Mouse (Mus musculus): Measurements from ENCODE around the gene Alpk3. TPM values are rescaled to one million over a fixed set of nuclear protein-coding genes. Genes with fewer than 3 reads are reported as not detected.
"Not testable (repeated sequence)": the region's sequence is repeated elsewhere in the genome, so short reads cannot be mapped to it uniquely, and the experiment has no call there.

The Alpk3 gene
- total and polyA plus RNA-seq, 2 experiments from 2014 or later, result 0.16 TPM

- WGBS, result 87% methylated on average over 11 of the region's 11 CpGs
- Histone ChIP-seq H3K36me3 (ENCODE audit: insufficient read depth, low read length) (no peaks in the 10 kb centered on the region), H3K27ac (no peak overlapping the region), H3K4me2 (ENCODE audit: low read depth, low read length) (no peak overlapping the region), H3K4me3 (ENCODE audit: low read length) (no peak overlapping the region), H3K9me3 (ENCODE audit: low read length) (0 out of 2 replicates have a peak, but pooled peaks cover 2% of the 10 kb centered on the region), H3K4me1 (ENCODE audit: insufficient read depth, low read length) (no peaks in the 10 kb centered on the region), H3K9ac (replicated peaks; ENCODE audit: low read length) (no peak overlapping the region), H3K27me3 (ENCODE audit: insufficient read depth, low read length) (no peaks in the 10 kb centered on the region)
- ATAC-seq (no peak), DNase-seq (ENCODE audit: low spot score) (no peak)
- no peak for TF ChIP-seq CTCF (IDR thresholded peaks at IDR 0.05; ENCODE audit: low read depth)
Measured at GRCm38 (mm10) chr7:81149759-81150158, 92.4 kb downstream of the Alpk3 start.

- 0 out of 2 replicates have a peak, but pooled peaks cover 2% of the 10 kb centered on the region for H3K9me3 ChIP-seq (ENCODE audit: low read length)
- H3K4me2 ChIP-seq (ENCODE audit: low read depth, low read length), result no peak overlapping the region
- H3K27me3 ChIP-seq (ENCODE audit: insufficient read depth, low read length), result no peaks in the 10 kb centered on the region
- WGBS, result 95% methylated on average over 8 of the region's 8 CpGs
- DNase-seq (ENCODE audit: low spot score) (no peak), ATAC-seq (no peak)
- no peak overlapping the region for H3K27ac ChIP-seq
- H3K4me1 ChIP-seq (ENCODE audit: insufficient read depth, low read length), result no peaks in the 10 kb centered on the region
- no peak overlapping the region for H3K9ac ChIP-seq (replicated peaks; ENCODE audit: low read length)
- H3K4me3 ChIP-seq (ENCODE audit: low read length), result no peak overlapping the region
- no peak for TF ChIP-seq CTCF (IDR thresholded peaks at IDR 0.05; ENCODE audit: low read depth)
- H3K36me3 ChIP-seq (ENCODE audit: insufficient read depth, low read length), result no peaks in the 10 kb centered on the region
Measured at GRCm38 (mm10) chr7:81151216-81151615, 93.8 kb downstream of the Alpk3 start.

DNA sequence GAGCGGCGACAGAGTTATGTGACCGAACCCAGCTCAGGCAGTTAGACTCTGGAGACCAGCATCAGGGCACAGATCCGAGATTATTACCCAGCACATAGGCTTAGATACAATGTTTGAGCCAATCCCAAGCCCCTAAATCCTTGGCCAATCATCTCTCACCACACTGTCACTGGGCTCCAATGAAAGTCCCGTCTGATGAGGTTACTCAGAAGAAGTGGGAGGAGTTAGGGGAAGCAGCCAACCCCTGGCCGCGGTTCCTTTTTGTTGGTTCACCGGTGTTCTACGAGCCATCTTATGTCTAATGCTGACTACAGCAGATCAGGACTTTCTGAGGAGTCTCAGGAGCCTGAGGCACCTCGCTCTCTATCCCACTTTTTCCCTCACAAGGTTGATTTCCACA is 94.9 kb downstream of the Alpk3 start:
- Histone ChIP-seq H3K36me3 (ENCODE audit: insufficient read depth, low read length) (no peaks in the 10 kb centered on the region), H3K9ac (replicated peaks; ENCODE audit: low read length) (no peak overlapping the region), H3K4me1 (ENCODE audit: insufficient read depth, low read length) (no peaks in the 10 kb centered on the region), H3K9me3 (ENCODE audit: low read length) (0 out of 2 replicates have a peak, but pooled peaks cover 2% of the 10 kb centered on the region), H3K27me3 (ENCODE audit: insufficient read depth, low read length) (no peaks in the 10 kb centered on the region), H3K4me2 (ENCODE audit: low read depth, low read length) (no peak overlapping the region), H3K27ac (no peak overlapping the region), H3K4me3 (ENCODE audit: low read length) (no peak overlapping the region)
- WGBS, result 93% methylated on average over 10 of the region's 10 CpGs
- no peak for TF ChIP-seq CTCF (IDR thresholded peaks at IDR 0.05; ENCODE audit: low read depth)
- DNase-seq (ENCODE audit: low spot score) (no peak), ATAC-seq (no peak)

GRCm38 (mm10) chr7:81152826-81153225 is 95.4 kb downstream of the Alpk3 start:
- no peak for ATAC-seq
- Histone ChIP-seq H3K4me3 (ENCODE audit: low read length) (no peak overlapping the region), H3K9me3 (ENCODE audit: low read length) (0 out of 2 replicates have a peak, but pooled peaks cover 2% of the 10 kb centered on the region), H3K36me3 (ENCODE audit: insufficient read depth, low read length) (no peaks in the 10 kb centered on the region), H3K27ac (no peak overlapping the region), H3K27me3 (ENCODE audit: insufficient read depth, low read length) (no peaks in the 10 kb centered on the region), H3K4me1 (ENCODE audit: insufficient read depth, low read length) (no peaks in the 10 kb centered on the region), H3K9ac (replicated peaks; ENCODE audit: low read length) (no peak overlapping the region), H3K4me2 (ENCODE audit: low read depth, low read length) (no peak overlapping the region)
- DNase-seq (ENCODE audit: low spot score), result no peak
- WGBS, result 87% methylated on average over 7 of the region's 7 CpGs
- no peak for TF ChIP-seq CTCF (IDR thresholded peaks at IDR 0.05; ENCODE audit: low read depth)

- WGBS, result 90% methylated on average over 6 of the region's 6 CpGs
- ATAC-seq (no peak), DNase-seq (ENCODE audit: low spot score) (no peak)
- no peak overlapping the region for H3K4me3 ChIP-seq (ENCODE audit: low read length)
- no peak overlapping the region for H3K9ac ChIP-seq (replicated peaks; ENCODE audit: low read length)
- no peaks in the 10 kb centered on the region for H3K4me1 ChIP-seq (ENCODE audit: insufficient read depth, low read length)
- 0 out of 2 replicates have a peak, but pooled peaks cover 2% of the 10 kb centered on the region for H3K9me3 ChIP-seq (ENCODE audit: low read length)
- no peak for TF ChIP-seq CTCF (IDR thresholded peaks at IDR 0.05; ENCODE audit: low read depth)
- H3K27me3 ChIP-seq (ENCODE audit: insufficient read depth, low read length), result no peaks in the 10 kb centered on the region
- H3K36me3 ChIP-seq (ENCODE audit: insufficient read depth, low read length), result no peaks in the 10 kb centered on the region
- no peak overlapping the region for H3K4me2 ChIP-seq (ENCODE audit: low read depth, low read length)
- H3K27ac ChIP-seq, result no peak overlapping the region
Measured at GRCm38 (mm10) chr7:81153327-81153726, 95.9 kb downstream of the Alpk3 start.

- H3K27me3 ChIP-seq (ENCODE audit: insufficient read depth, low read length); H3K9me3 ChIP-seq (ENCODE audit: low read length); DNase-seq (ENCODE audit: low spot score): not testable (repeated sequence)
Measured at GRCm38 (mm10) chr7:81154244-81154643, 96.8 kb downstream of the Alpk3 start.

DNA sequence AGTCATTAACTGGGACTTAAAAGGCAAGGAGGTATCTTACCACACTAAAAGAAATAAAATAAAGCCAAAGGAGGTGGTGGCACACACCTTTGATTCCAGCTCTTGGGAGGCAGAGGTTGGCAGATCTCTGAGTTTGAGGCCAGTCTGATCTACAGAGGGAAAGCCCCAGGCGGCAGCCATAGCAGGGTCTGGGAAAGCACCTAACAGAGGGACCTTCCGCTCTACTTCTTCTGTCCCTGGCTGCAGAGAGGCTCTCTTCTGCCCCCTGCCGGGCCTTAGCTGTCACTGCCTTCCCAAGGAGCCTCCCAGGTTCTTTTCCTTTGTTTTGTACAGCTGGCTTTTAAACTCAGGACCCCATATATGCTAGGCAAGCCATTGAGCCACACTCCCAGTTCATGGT is 97.6 kb downstream of the Alpk3 start:
- 0 out of 2 replicates have a peak, but pooled peaks cover 2% of the 10 kb centered on the region for H3K9me3 ChIP-seq (ENCODE audit: low read length)
- WGBS, result 5% methylated on average over 3 of the region's 3 CpGs
- H3K4me3 ChIP-seq (ENCODE audit: low read length), result no peak overlapping the region
- peak; percentile 95 for TF ChIP-seq CTCF (IDR thresholded peaks at IDR 0.05; ENCODE audit: low read depth)
- ATAC-seq (peak; percentile 77), DNase-seq (ENCODE audit: low spot score) (peak; percentile 79)
- no peak overlapping the region for H3K27ac ChIP-seq
- H3K27me3 ChIP-seq (ENCODE audit: insufficient read depth, low read length), result no peaks in the 10 kb centered on the region
- no peak overlapping the region for H3K9ac ChIP-seq (replicated peaks; ENCODE audit: low read length)
- H3K4me1 ChIP-seq (ENCODE audit: insufficient read depth, low read length), result no peaks in the 10 kb centered on the region
- H3K4me2 ChIP-seq (ENCODE audit: low read depth, low read length), result no peak overlapping the region
- H3K36me3 ChIP-seq (ENCODE audit: insufficient read depth, low read length), result no peaks in the 10 kb centered on the region

More at GRCm38 (mm10) chr7:81154244-81154643, 96.8 kb downstream of the Alpk3 start:
- not testable (repeated sequence) for H3K9ac ChIP-seq (replicated peaks; ENCODE audit: low read length); H3K4me3 ChIP-seq (ENCODE audit: low read length); H3K4me1 ChIP-seq (ENCODE audit: insufficient read depth, low read length); H3K36me3 ChIP-seq (ENCODE audit: insufficient read depth, low read length); ATAC-seq; H3K27ac ChIP-seq; H3K4me2 ChIP-seq (ENCODE audit: low read depth, low read length)

Other genes starting within 250 kb of the Alpk3 start
- gene Iqgap1, start 231.6 kb upstream of the Alpk3 start, total RNA-seq (2014; rRNA removed), result 23.5 and 29.4 TPM in 2 replicates
- 15.7 and 16.6 TPM in 2 replicates for gene Iqgap1, start 231.6 kb upstream of the Alpk3 start, polyA plus RNA-seq (2015; fragmentation: Nextera tagmentation; extraction: Ambion mirVana)
- 19.9 and 22.2 TPM in 2 replicates for gene Zscan2, start 196.7 kb upstream of the Alpk3 start, total RNA-seq (2014; rRNA removed)
- gene Zscan2, start 196.7 kb upstream of the Alpk3 start, polyA plus RNA-seq (2015; fragmentation: Nextera tagmentation; extraction: Ambion mirVana), result 2.2 and 2.5 TPM in 2 replicates
- 20.3 and 23.9 TPM in 2 replicates for gene Wdr73, start 156.3 kb upstream of the Alpk3 start, total RNA-seq (2014; rRNA removed)
- gene Wdr73, start 156.3 kb upstream of the Alpk3 start, polyA plus RNA-seq (2015; fragmentation: Nextera tagmentation; extraction: Ambion mirVana), result 29.2 and 35.7 TPM in 2 replicates
- 6.5 and 13.4 TPM in 2 replicates for gene Nmb, start 152.5 kb upstream of the Alpk3 start, total RNA-seq (2014; rRNA removed)
- gene Nmb, start 152.5 kb upstream of the Alpk3 start, polyA plus RNA-seq (2015; fragmentation: Nextera tagmentation; extraction: Ambion mirVana), result 10.6 and 12.9 TPM in 2 replicates
- 46.6 and 48.1 TPM in 2 replicates for gene Sec11a, start 109.8 kb upstream of the Alpk3 start, total RNA-seq (2014; rRNA removed)
- 140 and 144 TPM in 2 replicates for gene Sec11a, start 109.8 kb upstream of the Alpk3 start, polyA plus RNA-seq (2015; fragmentation: Nextera tagmentation; extraction: Ambion mirVana)
- gene Zfp592, start 63.9 kb upstream of the Alpk3 start, total RNA-seq (2014; rRNA removed), result 30.9 and 47.4 TPM in 2 replicates
- gene Zfp592, start 63.9 kb upstream of the Alpk3 start, polyA plus RNA-seq (2015; fragmentation: Nextera tagmentation; extraction: Ambion mirVana), result 4.3 TPM in 2 replicates
- 0.29 and 0.47 TPM in 2 replicates for gene Slc28a1, start 57.2 kb downstream of the Alpk3 start, total RNA-seq (2014; rRNA removed)
- 0.08 and 0.10 TPM in 2 replicates for gene Slc28a1, start 57.2 kb downstream of the Alpk3 start, polyA plus RNA-seq (2015; fragmentation: Nextera tagmentation; extraction: Ambion mirVana)
- gene Pde8a, start 156.0 kb downstream of the Alpk3 start, total RNA-seq (2014; rRNA removed), result 2.1 and 4.5 TPM in 2 replicates
- gene Pde8a, start 156.0 kb downstream of the Alpk3 start, polyA plus RNA-seq (2015; fragmentation: Nextera tagmentation; extraction: Ambion mirVana), result 1.8 and 1.9 TPM in 2 replicates